Mouse (Mus musculus) lung, postnatal 10 days (tissue): Measurements from ENCODE around the gene Gm20662.
"Not testable (repeated sequence)": the region's sequence is repeated elsewhere in the genome, so short reads cannot be mapped to it uniquely, and the experiment has no call there.

Experiments
- DNase-seq: peaks from one replicate; pipeline ENCODE4 v3.0.0; 2021

Gm20662 gene

GRCm38 (mm10) chr9:108013577-108013976 is 17.4 kb downstream of the Gm20662 start:
- not testable (repeated sequence) for DNase-seq

GRCm38 (mm10) chr9:108017127-108017526 is 21.0 kb downstream of the Gm20662 start:
- no peak for DNase-seq

GRCm38 (mm10) chr9:108020741-108021140 is 24.6 kb downstream of the Gm20662 start:
- DNase-seq = no peak

- no peak for DNase-seq
Measured at GRCm38 (mm10) chr9:108023216-108023615, 27.1 kb downstream of the Gm20662 start.

GRCm38 (mm10) chr9:108026584-108026983 is 30.4 kb downstream of the Gm20662 start:
- DNase-seq = no peak

- DNase-seq = no peak
Measured at GRCm38 (mm10) chr9:108027867-108028266, 31.7 kb downstream of the Gm20662 start.

GRCm38 (mm10) chr9:108032126-108032525 is 36.0 kb downstream of the Gm20662 start:
- DNase-seq = no peak

- DNase-seq = no peak
Measured at GRCm38 (mm10) chr9:108035331-108036156, 39.4 kb downstream of the Gm20662 start.

GRCm38 (mm10) chr9:108044751-108045492 is 48.8 kb downstream of the Gm20662 start:
- DNase-seq = no peak

GRCm38 (mm10) chr9:108046582-108046981 is 50.4 kb downstream of the Gm20662 start:
- no peak for DNase-seq

- DNase-seq = no peak
Measured at GRCm38 (mm10) chr9:108047601-108048565, 51.7 kb downstream of the Gm20662 start.

- DNase-seq = no peak
Measured at GRCm38 (mm10) chr9:108048566-108048955, 52.4 kb downstream of the Gm20662 start.

- peak; percentile 98 for DNase-seq
Measured at GRCm38 (mm10) chr9:108049016-108049455, 52.9 kb downstream of the Gm20662 start, which contains the start of gene Gmppb. TSS of gene Gmppb (plus strand) at chr9:108049242.

GRCm38 (mm10) chr9:108049561-108050251 is 53.6 kb downstream of the Gm20662 start:
- DNase-seq = no peak

- no peak for DNase-seq
Measured at GRCm38 (mm10) chr9:108051184-108051930, 55.2 kb downstream of the Gm20662 start.

GRCm38 (mm10) chr9:108051931-108052220 is 55.7 kb downstream of the Gm20662 start:
- no peak for DNase-seq

- DNase-seq = no peak
Measured at GRCm38 (mm10) chr9:108052411-108052810, 56.3 kb downstream of the Gm20662 start.

- DNase-seq = peak; percentile 98
Measured at GRCm38 (mm10) chr9:108052885-108053664, 56.9 kb downstream of the Gm20662 start, which contains the start of gene Amigo3. TSS of gene Amigo3 (plus strand) at chr9:108053159.

GRCm38 (mm10) chr9:108053665-108054225 is 57.6 kb downstream of the Gm20662 start:
- DNase-seq = no peak
